Mouse (Mus musculus): ENCODE measurements around the gene Tmc8.

GRCm38 (mm10) chr11:117738123-117738522 lies 43.8 kb upstream of the Tmc8 start:
- TF ChIP-seq CTCF (IDR thresholded peaks at IDR 0.05; ENCODE audit: low read depth) (no peak), EP300 (optimal IDR thresholded peaks at IDR 0.05) (no peak)
